Mouse (Mus musculus): ENCODE data around the gene Ankrd13d.
A peak's percentile ranks its signal among the peaks of the same experiment; 100 is the strongest.

The Ankrd13d gene

DNA sequence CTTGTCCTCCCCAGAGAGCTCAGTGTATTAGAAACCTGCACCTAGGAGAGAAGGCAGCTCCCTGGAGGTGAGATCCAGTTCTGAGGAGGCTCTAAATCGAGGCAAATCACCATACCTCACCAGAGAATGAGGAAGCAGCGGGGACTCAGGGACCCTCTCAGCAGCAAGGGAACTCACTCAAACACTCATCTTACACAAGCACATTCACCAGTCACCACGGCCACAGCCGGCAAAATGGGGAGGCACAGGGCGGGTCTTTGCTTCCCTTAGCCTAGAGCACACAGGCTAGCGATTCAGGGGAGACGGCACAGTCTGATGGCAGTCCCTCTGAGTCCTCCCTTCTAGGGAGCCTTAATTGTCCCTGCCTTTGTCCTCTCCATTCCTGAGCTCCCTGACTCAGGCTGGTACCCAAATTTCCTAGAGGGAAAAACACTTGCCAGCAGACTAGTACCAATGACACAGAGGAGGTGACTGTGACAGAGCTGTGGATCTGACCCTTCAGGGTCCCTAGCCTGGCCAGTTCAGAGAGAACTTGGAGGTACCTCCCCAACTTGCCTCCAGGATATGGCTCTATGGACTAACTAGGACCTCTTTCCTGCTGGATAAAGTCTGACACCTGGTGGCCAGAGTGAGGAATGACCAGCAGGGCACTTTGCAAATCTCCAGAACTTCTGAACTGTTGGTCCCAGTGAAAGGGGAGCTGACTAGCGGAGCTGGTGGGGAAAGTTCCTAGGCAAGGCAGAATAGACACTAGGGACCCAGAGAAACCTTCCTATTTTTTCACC, 54.9 kb downstream of the Ankrd13d start:
- peak; percentile 37 to 41 for DNase-seq (ENCODE audit: low spot score in 2 of 2)

DNA sequence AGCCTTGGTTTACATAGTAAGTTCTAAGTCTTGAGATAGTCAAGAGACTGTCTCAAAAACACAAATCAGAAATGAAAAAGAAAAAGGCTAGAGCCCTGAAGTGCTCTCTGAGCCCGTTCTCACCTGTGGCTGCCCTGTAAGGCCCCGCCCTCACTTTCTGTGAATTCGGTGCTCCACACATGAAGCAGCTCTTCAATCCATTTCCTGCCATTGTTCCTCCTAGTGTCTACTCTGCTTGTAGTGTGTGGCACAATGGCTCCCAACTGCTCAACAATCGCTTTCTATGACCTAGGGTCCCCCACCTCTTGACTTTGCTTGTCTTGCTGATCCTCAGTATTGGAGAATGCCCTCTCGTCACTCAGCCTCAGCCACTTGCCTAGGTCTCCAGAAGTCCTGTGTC, 55.5 kb downstream of the Ankrd13d start:
- DNase-seq (ENCODE audit: low spot score in 2 of 2) = no peak

DNA sequence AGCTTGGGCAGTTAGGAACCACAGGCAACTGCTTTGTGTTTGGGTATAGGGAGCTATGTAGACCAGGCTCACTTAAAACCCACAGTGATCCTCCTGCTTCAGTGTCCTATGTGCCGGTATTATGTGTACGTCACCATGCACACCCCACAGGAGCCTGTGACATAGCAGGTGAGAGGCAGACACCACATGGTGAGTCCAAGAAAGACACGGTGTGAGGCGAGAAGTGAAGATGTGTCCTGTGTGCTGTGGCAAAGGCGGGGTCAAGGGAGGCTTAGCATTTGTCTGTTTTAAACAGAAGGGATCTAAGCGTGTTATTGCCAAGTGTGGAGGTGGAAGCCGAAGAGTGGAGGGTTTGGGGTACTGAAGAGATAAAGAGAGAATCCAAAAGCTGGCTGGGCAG, 56.2 kb downstream of the Ankrd13d start:
- no peak for DNase-seq (ENCODE audit: low spot score in 2 of 2)

DNA sequence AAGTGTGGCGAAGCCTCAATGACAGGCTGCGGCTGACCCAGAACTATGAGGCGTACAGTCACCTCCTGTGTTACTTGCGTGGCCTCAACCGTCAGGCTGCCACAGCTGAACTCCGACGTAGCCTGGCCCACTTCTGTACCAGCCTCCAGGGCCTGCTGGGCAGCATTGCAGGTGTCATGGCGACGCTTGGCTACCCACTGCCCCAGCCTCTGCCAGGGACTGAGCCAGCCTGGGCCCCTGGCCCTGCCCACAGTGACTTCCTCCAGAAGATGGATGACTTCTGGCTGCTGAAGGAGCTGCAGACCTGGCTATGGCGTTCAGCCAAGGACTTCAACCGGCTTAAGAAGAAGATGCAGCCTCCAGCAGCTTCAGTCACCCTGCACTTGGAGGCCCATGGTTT, 60.8 kb downstream of the Ankrd13d start:
- DNase-seq (ENCODE audit: low spot score in 2 of 2) = no peak

DNA sequence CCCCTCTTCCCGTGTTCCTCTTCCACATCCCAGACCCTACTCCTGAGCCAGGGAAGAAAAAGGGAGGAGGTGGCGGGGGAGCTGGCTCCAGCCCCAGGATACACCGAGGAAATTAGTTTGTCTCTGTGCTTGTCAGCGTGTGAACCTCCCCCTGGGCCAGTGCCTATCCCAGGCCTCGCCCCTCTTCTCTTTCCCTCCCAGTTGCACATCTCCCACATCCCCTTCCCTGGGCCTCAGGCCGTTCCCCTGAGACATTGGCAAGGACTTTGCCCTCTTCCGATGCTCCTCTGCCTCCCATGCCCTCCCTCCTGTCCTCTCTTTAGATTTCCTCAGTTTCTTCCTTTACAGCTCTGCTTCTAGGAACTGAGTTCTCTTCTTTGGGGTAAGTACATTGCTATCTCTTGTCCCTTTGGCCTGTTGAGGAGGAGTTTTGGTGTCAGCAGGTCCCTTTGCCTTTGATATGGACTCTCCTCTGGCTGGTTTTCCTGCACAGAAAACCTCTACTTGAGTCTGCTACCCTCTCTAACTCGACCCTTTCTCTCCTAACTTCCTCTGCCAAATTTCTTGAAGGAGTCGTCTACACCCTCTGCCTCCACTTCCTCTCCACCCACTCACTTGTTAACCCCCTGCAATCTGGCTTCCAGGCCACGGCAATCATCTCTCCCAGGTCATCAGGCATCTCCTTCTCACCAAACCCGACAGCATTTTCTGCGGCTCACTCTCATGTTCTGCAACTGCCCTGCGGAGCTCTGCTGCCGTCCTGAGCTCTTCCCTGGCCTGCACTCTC, 61.8 kb downstream of the Ankrd13d start:
- DNase-seq (ENCODE audit: low spot score in 2 of 2) = no peak

DNA sequence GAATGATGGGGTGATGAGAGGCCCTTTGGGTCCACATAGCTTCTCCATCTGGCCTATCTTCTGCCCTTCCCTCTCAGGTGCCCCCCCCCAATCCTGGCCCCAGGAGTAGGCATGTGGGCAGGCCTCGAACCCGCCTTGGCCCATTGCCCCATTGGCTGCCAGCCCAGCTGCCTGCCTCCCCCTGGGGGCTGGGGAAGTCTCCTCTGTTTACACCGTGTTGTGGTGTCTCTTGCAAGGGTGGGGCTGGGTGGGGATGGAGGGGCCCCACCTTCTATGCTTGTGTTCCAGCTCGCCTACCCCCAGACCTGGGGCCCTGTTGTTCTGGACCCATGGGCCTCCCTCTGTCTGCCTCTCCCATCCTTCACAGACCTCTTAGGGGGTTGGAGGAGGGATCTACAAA, 62.5 kb downstream of the Ankrd13d start:
- DNase-seq (ENCODE audit: low spot score in 2 of 2) = no peak
